Mouse (Mus musculus) skeletal muscle tissue, adult 2 months (tissue): ENCODE measurements around the gene Rrp36.

Experiments used
- DNase-seq: peaks from one replicate; pipeline ENCODE4 v3.0.0-alpha.2; 2012; ENCODE audit warnings: low read depth, low spot score

Gene Rrp36

GRCm38 (mm10) chr17:46647279-46647678, 26.9 kb downstream of the Rrp36 start:
- DNase-seq = no peak

DNA sequence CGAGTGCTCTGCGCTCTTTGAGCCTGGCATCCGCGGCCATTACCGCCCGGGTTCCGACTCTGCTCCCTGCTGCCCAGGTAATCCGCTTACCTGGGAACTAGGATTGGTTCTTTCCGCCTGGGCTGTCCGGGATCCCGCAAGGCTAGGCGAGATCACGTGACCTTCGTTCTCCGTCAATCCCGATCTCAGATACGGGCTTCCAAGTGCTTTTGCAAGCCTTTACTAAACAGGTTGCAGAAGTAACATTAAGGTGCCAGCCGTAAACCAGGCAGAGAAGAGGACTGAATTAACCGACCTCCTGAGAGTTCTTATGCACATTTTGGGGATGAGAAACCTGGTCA, 27.9 kb downstream of the Rrp36 start:
- no peak for DNase-seq

DNA sequence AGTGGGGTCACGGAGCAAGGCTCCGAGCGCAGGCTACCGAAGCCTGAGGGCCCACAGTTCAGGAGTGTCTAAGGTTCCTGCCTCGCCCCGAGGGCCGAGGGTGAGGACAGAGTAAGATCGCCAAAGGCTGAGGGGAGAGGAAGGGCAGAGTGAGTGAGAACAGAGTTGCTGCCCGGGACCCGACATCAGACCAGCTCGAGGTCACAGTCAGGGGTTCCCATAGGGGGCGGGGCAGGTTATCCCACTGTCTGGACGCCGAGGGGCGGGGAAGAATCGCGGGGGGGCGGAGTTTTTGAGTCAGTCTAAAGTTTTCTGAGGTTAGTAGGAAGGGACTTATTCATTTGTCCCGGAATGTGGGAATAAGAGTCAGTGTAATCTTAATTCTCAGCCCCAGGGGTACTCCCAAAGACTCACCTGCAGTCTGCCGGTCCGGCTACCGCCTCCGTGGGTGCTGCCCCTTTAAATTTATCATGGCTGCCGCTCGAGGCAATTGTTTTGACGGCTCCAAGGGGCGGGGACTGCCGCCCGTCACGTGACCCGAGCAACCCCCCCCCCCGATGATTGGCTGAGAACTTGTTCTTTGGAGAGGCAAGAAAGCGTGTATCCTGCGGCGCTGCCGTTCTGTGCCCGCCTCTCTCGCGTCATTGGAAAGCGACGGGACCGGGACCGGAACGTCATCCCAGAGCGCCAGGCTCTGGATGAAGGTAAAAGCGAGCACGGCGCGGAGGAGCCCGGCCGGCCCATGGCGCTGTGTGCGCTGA, 28.4 kb downstream of the Rrp36 start, which contains the start of the genes Klc4 and Mrpl2:
Gene Klc4, minus strand, starts transcription at position 462 of the 761 bp plus-strand sequence.
Gene Mrpl2, plus strand, starts transcription at position 669 of the 761 bp plus-strand sequence.
- peak; percentile 98 for DNase-seq

DNA sequence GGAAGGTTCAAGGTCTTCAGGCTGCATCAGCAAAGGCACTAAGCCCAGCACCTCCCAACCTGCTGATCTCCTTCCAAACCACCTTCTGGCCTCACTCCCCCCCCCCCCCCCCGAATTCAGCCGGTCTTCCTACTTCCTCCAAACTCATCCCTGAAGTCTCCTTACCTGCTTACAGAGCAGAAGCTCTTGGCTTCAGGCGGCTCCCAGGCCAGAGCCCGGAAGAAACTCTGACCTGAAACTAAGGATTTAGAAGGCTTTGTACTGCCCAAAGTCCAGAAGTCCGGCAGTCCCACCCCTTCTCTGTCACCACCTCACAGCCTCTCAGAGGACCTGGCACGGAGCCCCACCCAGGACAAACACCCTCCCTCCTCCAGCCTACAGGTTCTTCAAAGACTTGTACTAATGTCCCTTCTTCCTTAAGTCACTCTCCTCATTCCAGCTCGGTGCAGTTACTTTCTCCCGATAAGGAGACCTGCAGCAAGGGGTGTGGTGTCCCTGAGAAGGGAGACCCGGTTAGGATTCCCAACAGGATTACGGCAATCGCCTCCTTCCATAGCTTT, 29.2 kb downstream of the Rrp36 start:
- no peak for DNase-seq

- no peak for DNase-seq
Measured at GRCm38 (mm10) chr17:46644152-46644805, 29.9 kb downstream of the Rrp36 start.

DNA sequence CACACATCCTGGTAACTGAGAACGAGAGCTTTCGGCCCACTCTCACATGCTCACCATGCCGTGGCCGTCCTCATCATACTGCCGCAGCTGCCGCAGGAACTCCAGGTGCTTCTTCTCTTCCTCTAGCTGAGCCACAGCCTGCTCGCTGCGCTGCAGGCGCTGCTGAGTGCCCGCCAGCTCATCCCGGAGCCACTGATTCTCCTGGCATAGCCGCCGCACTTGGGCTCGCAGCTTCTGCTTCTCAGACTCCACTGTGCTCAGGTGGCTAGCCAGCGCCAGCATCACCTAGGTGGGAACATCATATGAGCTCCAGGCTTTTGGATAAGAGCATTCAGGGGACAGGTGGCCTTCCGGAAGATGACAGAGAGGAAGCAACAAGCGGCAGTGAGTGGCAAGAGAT, 32.1 kb downstream of the Rrp36 start:
- no peak for DNase-seq

DNA sequence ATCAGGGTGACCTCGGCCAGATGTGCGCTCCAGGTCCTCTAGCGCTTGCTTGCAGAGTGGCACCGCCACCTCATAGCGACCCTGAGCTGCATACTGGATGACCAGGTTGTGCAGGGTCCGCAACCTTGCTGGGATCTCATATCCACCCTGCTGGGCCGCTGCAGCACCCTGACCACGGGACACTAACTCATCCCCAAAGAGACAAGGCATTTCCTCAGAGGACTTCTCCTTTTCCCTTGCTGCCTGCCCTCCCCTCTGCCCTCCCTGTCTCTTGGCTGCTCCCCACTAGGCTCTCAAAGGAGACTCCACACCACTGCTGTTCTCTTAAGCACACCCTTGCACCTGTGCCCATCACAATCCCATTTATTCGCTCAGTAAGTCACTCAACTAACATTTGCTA, 34.2 kb downstream of the Rrp36 start:
- no peak for DNase-seq

DNA sequence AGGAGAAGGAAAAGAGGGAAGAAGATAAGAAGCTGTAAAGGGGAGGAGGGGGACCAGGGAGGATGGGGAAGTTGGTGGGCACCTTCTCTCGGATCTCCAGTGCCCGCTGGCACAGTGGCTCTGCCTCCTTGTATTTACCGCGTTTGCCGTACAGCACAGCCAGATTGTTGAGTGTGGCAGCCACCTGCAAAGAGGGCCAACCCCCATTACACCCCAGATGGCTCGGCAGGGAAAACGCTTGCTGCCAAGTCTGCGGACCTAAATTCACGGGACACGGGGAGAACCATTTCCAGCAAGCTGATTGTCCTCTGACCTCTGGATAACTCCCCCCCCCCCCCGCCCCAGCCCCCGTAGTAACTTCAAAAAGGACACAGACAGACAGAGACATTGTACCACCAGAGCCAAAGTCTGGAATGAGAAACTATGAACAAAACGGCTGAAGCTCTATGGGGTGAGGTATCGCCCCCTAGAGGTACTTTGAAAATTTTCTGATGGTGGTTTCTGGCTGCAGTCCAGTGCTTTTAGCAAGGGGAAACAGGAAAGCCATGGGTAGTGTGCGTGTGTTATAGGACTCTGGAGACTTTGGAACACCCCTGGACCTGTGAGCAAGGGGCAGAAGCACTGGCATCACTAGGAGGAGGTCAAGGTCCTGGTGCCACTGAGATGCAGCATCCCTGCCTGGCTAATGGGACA, 37.2 kb downstream of the Rrp36 start:
- DNase-seq = peak; percentile 49

GRCm38 (mm10) chr17:46629685-46630441, 44.3 kb downstream of the Rrp36 start:
- DNase-seq = no peak

- no peak for DNase-seq
Measured at GRCm38 (mm10) chr17:46628791-46629684, 45.1 kb downstream of the Rrp36 start, which contains the start of gene Ptk7. Gene Ptk7, minus strand, starts transcription at chr17:46629504.

- no peak for DNase-seq
Measured at GRCm38 (mm10) chr17:46628471-46628790, 45.7 kb downstream of the Rrp36 start.

DNA sequence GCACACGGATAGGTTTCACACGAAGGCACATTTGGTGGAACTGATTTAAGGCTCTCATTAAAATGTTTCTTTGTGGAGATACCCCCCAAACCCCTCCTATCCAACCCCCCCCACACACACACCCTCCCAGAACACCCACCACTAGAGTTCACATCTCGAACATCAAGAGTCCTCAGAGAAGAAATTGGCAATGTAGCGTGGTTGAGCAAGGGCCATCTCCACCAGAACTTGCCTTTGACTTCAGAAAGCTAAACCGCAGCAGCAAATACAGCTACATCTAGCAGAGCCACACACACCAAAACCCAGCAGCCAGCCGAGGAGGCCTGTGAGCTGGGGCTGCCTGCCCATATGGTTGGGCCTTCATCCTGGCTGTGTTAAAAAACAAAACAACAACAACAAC, 46.7 kb downstream of the Rrp36 start:
- DNase-seq = no peak

DNA sequence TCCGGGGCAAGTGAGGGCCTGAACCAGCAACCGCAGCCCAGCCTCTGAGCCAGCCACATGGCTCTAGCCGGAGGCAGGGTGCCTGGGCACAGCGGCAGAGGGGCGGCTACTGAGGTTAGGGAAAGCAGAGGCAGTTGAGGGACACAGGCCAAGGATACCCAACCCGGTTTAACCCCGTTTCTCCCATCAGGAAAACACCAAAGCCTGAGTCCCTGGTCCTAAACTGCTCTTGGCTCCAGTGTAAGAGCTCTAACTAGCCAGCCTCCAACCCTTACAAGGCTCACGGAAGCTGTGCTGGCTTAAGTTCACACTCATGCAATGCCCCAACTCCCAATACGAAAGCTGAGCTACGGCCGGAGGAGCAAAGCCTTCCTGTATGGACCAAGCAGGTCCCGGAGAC, 49.6 kb downstream of the Rrp36 start:
- no peak for DNase-seq

DNA sequence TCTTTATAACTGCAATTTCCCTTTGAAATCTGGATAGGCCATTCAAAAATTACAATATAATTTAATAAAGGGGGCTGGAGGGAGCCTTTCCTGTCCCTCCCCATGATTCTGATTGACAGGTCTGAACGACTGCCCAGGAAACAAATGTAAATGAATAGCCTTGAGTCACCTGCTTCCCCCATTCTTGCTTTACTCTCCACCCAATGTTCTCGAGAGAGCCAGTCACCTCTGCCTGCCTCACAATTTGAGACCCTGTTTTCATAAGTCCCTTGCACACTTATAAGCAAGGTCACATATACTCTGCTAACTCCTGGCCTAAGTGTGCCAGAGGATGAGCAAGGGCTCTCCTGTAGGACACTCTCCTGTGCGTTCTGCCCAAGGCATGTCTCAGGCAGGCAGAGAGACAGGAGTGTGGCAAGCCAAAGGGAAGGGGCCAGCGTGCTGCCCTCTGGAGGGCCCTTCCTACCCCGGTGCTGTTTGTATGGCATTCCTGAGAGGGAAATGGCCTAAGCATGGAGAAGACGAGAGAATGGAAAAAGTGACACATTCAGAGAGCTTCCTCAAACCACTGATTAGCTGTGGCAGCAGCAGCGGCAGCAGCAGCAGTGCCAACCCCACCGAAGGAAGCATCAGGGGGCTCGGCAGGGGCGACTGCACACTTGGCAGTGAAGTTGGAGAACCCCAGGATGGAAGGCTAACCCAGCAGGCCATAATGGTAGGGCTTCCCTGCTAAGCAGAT, 50.2 kb downstream of the Rrp36 start:
- no peak for DNase-seq

- DNase-seq = no peak
Measured at GRCm38 (mm10) chr17:46622269-46622668, 51.9 kb downstream of the Rrp36 start.

GRCm38 (mm10) chr17:46621324-46621723, 52.8 kb downstream of the Rrp36 start:
- no peak for DNase-seq

GRCm38 (mm10) chr17:46619683-46620357, 54.3 kb downstream of the Rrp36 start:
- DNase-seq = no peak

GRCm38 (mm10) chr17:46618769-46619682, 55.1 kb downstream of the Rrp36 start:
- no peak for DNase-seq
